Mouse (Mus musculus) intestine, postnatal 0 days (tissue): ENCODE results near the gene Cryge. TPM values are rescaled to one million over a fixed set of nuclear protein-coding genes. Genes with fewer than 3 reads are reported as not detected.

ENCODE experiments used
- ATAC-seq: fragments of 200-750 bp; cut with Nextera tagmentation; 2 replicates; pipeline ENCODE4 v1.8.0; 2017; ENCODE audit warnings: mild to moderate bottlenecking, moderate TSS enrichment, moderate library complexity
- H3K27ac ChIP-seq: fragments of 300-500 bp; sonication (generic); 2 replicates; pipeline ENCODE4 v1.5.1; 2014; ENCODE audit warnings: mild to moderate bottlenecking, low read depth, low read length, moderate library complexity
- H3K27me3 ChIP-seq: fragments of 300-500 bp; sonication (generic); replicated peaks from 2 replicates; pipeline ENCODE4 v1.6.1; 2014; ENCODE audit warnings: low read length, mixed read lengths; ENCODE audit not compliant: control insufficient read depth, insufficient read depth
- H3K36me3 ChIP-seq: fragments of 300-500 bp; sonication (generic); 2 replicates; pipeline ENCODE4 v1.6.1; 2014; ENCODE audit warnings: mild to moderate bottlenecking, moderate library complexity; ENCODE audit not compliant: control insufficient read depth, insufficient read depth
- H3K4me1 ChIP-seq: fragments of 300-500 bp; sonication (generic); replicated peaks from 2 replicates; pipeline ENCODE4 v1.6.1; 2014; ENCODE audit warnings: antibody characterized with exemption, low read length, mixed read lengths; ENCODE audit not compliant: control insufficient read depth, insufficient read depth
- H3K4me2 ChIP-seq: fragments of 300-500 bp; sonication (generic); replicated peaks from 2 replicates; pipeline ENCODE4 v1.6.1; 2014; ENCODE audit warnings: low read depth, mild to moderate bottlenecking, moderate library complexity
- H3K4me3 ChIP-seq: fragments of 300-500 bp; sonication (generic); 2 replicates; pipeline ENCODE4 v1.5.1; 2014; ENCODE audit warnings: low read depth, low read length
- H3K9ac ChIP-seq: fragments of 300-500 bp; sonication (generic); 2 replicates; pipeline ENCODE4 v1.6.1; 2014; ENCODE audit warnings: mild to moderate bottlenecking, low read depth, low read length
- H3K9me3 ChIP-seq: fragments of 300-500 bp; sonication (generic); 2 replicates; pipeline ENCODE4 v1.6.1; 2016; ENCODE audit warnings: mixed run types; ENCODE audit not compliant: control insufficient read depth
- CTCF ChIP-seq: sonication (generic); IDR thresholded peaks from 2 replicates; pipeline ENCODE4 v1.5.1; 2016; ENCODE audit warnings: low read depth, mild to moderate bottlenecking, control low read depth, antibody characterized with exemption, moderate library complexity
- WGBS: fragments of 180-500 bp; shearing (Covaris S2); extraction: QIAGEN DNeasy Blood & Tissue Kit; methylation state at CpG from one replicate; pipeline ENCODE4 v1.1.7; 2014; 5-methylcytosine and 5-hydroxymethylcytosine counted together
- polyA plus RNA-seq: library from polyadenylated mRNA; unstranded; fragments of >200 nt; fragmentation: Nextera tagmentation; extraction: Ambion mirVana; gene quantifications from 2 replicates; pipeline ENCODE4 v1.2.1, GENCODE M21; 2015

The Cryge gene
- polyA plus RNA-seq, 1 experiment from 2014 or later: not detected

DNA sequence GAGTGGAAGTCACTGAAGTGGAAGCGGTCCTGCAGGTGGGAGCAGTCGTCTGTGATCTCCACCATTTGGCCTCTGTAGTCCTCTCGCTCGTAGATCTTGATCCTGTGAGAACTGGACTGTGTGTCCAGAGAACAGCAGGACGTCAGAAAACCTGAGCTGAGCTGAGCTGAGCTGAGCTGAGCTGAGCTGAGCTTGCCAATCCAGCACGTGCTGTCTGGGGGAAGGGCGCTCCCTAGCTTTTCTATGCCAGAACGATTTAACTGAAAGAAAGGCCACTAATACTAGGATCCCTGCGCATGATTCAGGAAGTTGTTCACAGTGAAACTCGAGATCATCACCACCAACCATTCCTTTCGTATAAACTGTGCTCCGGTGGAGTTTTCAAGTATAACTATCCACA, 2.2 kb downstream of the Cryge start:
- WGBS: 62% methylated on average over 12 of the region's 12 CpGs
- Histone ChIP-seq H3K27ac (no peak overlapping the region), H3K27me3 (no peaks in the 10 kb centered on the region), H3K4me3 (no peak overlapping the region), H3K9ac (no peak overlapping the region), H3K9me3 (no peaks in the 10 kb centered on the region), H3K4me2 (no peak overlapping the region), H3K36me3 (no peaks in the 10 kb centered on the region), H3K4me1 (no peaks in the 10 kb centered on the region)
- ATAC-seq: no peak
- no peak for TF ChIP-seq CTCF

DNA sequence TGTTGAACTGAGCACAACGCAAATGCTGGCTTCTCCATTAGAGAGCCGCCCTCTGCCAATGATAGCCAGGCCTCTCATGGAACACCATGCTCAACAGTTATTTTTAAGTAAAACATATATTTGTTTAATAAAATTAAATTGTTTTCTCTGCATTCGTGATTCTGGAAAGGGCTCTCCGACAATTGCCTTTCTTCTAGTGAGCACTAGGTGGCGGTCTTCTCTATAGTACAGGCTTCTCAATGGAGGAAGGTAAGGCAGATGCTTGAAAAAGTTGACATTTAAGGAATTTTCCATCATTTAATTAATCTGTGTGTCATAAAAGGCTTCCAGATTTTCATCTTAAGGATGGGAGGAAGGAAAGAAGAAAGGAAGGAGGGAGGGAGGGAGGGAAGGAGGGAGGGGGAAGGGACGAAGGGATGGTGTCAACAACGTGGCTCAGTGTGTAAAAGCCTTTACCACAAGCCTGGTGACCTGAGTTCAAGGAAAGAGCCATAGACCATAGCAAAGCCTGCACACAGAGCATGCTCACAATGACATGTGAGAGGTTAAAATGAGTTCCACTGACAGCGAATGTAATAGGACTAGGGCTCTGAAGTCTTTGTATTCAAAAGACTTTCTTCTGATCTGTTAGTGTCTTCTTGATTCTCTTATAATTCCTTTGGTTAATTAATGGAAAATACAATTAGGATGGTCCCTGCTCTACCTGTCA, 4.4 kb downstream of the Cryge start:
- H3K27ac ChIP-seq: no peak overlapping the region
- 33% methylated on average over 8 of the region's 8 CpGs for WGBS
- no peak overlapping the region for H3K4me3 ChIP-seq
- no peak for ATAC-seq
- no peaks in the 10 kb centered on the region for H3K36me3 ChIP-seq
- H3K9ac ChIP-seq: no peak overlapping the region
- no peaks in the 10 kb centered on the region for H3K27me3 ChIP-seq
- H3K4me2 ChIP-seq: no peak overlapping the region
- H3K4me1 ChIP-seq: no peaks in the 10 kb centered on the region
- H3K9me3 ChIP-seq: no peaks in the 10 kb centered on the region
- TF ChIP-seq CTCF: peak; percentile 79

DNA sequence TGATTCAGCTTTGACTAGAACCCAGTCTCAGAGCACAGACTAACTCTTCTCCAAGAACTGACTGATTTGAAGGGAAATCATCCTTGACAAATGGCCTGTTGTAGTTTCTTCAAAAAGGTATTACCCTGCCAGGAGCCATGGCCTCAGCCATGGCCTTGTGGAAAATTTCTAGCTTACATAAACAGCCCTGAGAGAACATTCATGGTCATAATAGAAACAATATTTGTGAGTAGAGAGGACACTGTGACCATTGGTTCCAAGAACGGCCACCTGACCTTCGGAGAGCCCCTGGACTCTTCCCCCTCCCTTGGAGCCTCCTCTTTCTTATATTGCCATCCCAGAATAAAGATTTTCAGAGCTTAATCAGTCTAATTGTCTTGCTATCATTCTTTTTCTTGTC, 7.5 kb downstream of the Cryge start:
- TF ChIP-seq CTCF: no peak
- no peak overlapping the region for H3K4me3 ChIP-seq
- H3K27ac ChIP-seq: no peak overlapping the region
- no peak overlapping the region for H3K4me2 ChIP-seq
- H3K9me3 ChIP-seq: no peaks in the 10 kb centered on the region
- H3K27me3 ChIP-seq: no peaks in the 10 kb centered on the region
- WGBS: 82% methylated on average over 2 of the region's 2 CpGs
- H3K9ac ChIP-seq: no peak overlapping the region
- no peak for ATAC-seq
- no peaks in the 10 kb centered on the region for H3K4me1 ChIP-seq
- H3K36me3 ChIP-seq: no peaks in the 10 kb centered on the region

DNA sequence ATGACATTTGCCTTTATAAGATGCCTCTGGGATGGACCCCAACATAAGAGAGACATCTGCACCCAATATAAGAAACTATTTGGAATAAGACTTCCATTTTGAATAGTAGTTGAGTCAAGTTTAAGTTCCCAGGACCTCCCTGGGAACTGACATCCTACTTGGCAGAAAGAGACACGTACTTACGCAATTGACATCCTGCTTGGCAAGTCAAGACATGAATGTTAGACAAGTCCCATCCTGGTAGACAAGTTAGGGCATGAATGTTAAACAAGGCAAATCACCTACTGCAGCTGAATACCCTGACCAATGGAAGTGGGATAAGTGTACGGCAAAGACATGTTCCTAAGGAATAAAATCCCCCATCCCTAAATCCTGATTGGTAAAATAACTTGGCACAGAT, 9.1 kb downstream of the Cryge start:
- Histone ChIP-seq H3K9me3 (no peaks in the 10 kb centered on the region), H3K4me3 (no peak overlapping the region), H3K4me2 (no peak overlapping the region), H3K36me3 (no peaks in the 10 kb centered on the region), H3K27ac (no peak overlapping the region), H3K27me3 (no peaks in the 10 kb centered on the region), H3K4me1 (no peaks in the 10 kb centered on the region), H3K9ac (no peak overlapping the region)
- no peak for ATAC-seq
- 94% methylated on average over 3 of the region's 3 CpGs for WGBS
- TF ChIP-seq CTCF: no peak

DNA sequence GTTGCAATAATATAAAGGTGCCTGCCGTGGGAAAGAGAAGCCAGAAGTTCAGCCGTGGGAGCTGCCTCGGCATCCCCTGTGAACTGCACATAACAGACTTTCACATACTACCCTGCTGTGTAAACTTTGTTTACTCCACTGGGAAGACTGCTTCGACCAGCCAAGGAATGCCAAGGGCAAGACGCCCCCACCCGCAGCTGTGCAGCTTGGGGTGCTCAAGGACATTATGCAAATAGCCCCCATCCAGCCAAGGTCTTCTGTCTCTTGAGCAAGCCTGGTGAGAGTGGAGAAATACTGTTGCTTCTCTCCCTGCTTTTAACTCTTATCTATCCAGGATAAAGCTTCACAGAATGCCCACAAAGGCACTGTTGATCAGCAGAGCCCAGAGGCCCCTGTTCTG, 10.1 kb downstream of the Cryge start:
- H3K9ac ChIP-seq: no peak overlapping the region
- WGBS: 63% methylated on average over 6 of the region's 6 CpGs
- no peak overlapping the region for H3K27ac ChIP-seq
- ATAC-seq: no peak
- H3K36me3 ChIP-seq: no peaks in the 10 kb centered on the region
- H3K27me3 ChIP-seq: no peaks in the 10 kb centered on the region
- no peak overlapping the region for H3K4me3 ChIP-seq
- no peak for TF ChIP-seq CTCF
- no peaks in the 10 kb centered on the region for H3K4me1 ChIP-seq
- no peaks in the 10 kb centered on the region for H3K9me3 ChIP-seq
- no peak overlapping the region for H3K4me2 ChIP-seq

GRCm38 (mm10) chr1:65039679-65040078, 11.3 kb downstream of the Cryge start:
- no peak for ATAC-seq
- no peak overlapping the region for H3K9ac ChIP-seq
- no peaks in the 10 kb centered on the region for H3K9me3 ChIP-seq
- H3K36me3 ChIP-seq: no peaks in the 10 kb centered on the region
- no peaks in the 10 kb centered on the region for H3K27me3 ChIP-seq
- H3K4me3 ChIP-seq: no peak overlapping the region
- no peak for TF ChIP-seq CTCF
- no peaks in the 10 kb centered on the region for H3K4me1 ChIP-seq
- WGBS: 73% methylated on average over 3 of the region's 3 CpGs
- no peak overlapping the region for H3K4me2 ChIP-seq
- no peak overlapping the region for H3K27ac ChIP-seq

- Histone ChIP-seq H3K9me3 (no peaks in the 10 kb centered on the region), H3K4me1 (no peaks in the 10 kb centered on the region), H3K4me3 (no peak overlapping the region), H3K9ac (no peak overlapping the region), H3K27ac (no peak overlapping the region), H3K36me3 (no peaks in the 10 kb centered on the region), H3K4me2 (no peak overlapping the region), H3K27me3 (no peaks in the 10 kb centered on the region)
- 36% methylated on average over 2 of the region's 2 CpGs for WGBS
- TF ChIP-seq CTCF: no peak
- no peak for ATAC-seq
These were observed 13.4 kb downstream of the Cryge start for GRCm38 (mm10) chr1:65037542-65037941.
